Mouse (Mus musculus) CH12.LX (cell line): Measurements from ENCODE around the gene Hist1h4h. TPM values are rescaled to one million over a fixed set of nuclear protein-coding genes. Genes with fewer than 3 reads are reported as not detected.
"Not testable (repeated sequence)": the region's sequence is repeated elsewhere in the genome, so short reads cannot be mapped to it uniquely, and the experiment has no call there.

ENCODE experiments used
- DNase-seq: peaks from one replicate; pipeline ENCODE4 v3.0.0-alpha.2; 2013; ENCODE audit errors: extremely low read depth
- H3K27ac ChIP-seq: 2 replicates; pipeline ENCODE4 v1.5.1; 2012; ENCODE audit warnings: low read depth, mild to moderate bottlenecking, control low read depth, moderate library complexity; ENCODE audit not compliant: insufficient read depth
- H3K27me3 ChIP-seq: replicated peaks from 2 replicates; pipeline ENCODE3; 2012; ENCODE audit warnings: inconsistent platforms
- H3K36me3 ChIP-seq, 2 experiments: replicated peaks in 1 of 2; 2 replicates each; pipeline versions ENCODE3 to v1.6.1; 2012; ENCODE audit warnings: inconsistent platforms in 1 of 2, low read length in 1 of 2, mild to moderate bottlenecking in 1 of 2, mixed read lengths in 1 of 2, moderate library complexity in 1 of 2; ENCODE audit not compliant: control insufficient read depth in 1 of 2, insufficient read depth in 1 of 2
- H3K4me1 ChIP-seq, 2 experiments: 2 replicates each; pipeline ENCODE4 v1.6.1; 2012; ENCODE audit warnings: inconsistent platforms in 1 of 2, moderate library complexity in 1 of 2; ENCODE audit not compliant: insufficient read depth in 2 of 2, control insufficient read depth in 1 of 2
- H3K4me2 ChIP-seq: 2 replicates; pipeline ENCODE4 v1.6.1; 2012; ENCODE audit warnings: low read depth, mild to moderate bottlenecking, control low read depth; ENCODE audit not compliant: poor library complexity, insufficient read depth, severe bottlenecking
- H3K4me3 ChIP-seq, 3 experiments: fragments of 150-350 bp in 1 of 3; sonication (generic) in 1 of 3; replicated peaks in 1 of 3; 2 replicates each; pipeline versions ENCODE3 to v1.5.1; 2011 to 2012; ENCODE audit warnings: low read depth in 2 of 3, low read length in 2 of 3, mild to moderate bottlenecking in 2 of 3, moderate library complexity in 2 of 3, control low read depth in 1 of 3, improper control_type of control experiment in 1 of 3, inconsistent platforms in 1 of 3, mixed read lengths in 1 of 3; ENCODE audit not compliant: poor library complexity in 1 of 3
- H3K79me2 ChIP-seq: replicated peaks from 2 replicates; pipeline ENCODE4 v1.6.1; 2012; ENCODE audit warnings: mild to moderate bottlenecking, moderate library complexity; ENCODE audit not compliant: control insufficient read depth, poor library complexity, insufficient read depth, severe bottlenecking; ENCODE audit errors: extremely low read depth
- H3K9ac ChIP-seq: 2 replicates; pipeline ENCODE4 v1.6.1; 2012; ENCODE audit warnings: low read depth, mild to moderate bottlenecking, control low read depth, moderate library complexity; ENCODE audit not compliant: insufficient read depth
- H3K9me3 ChIP-seq: replicated peaks from 2 replicates; pipeline ENCODE3; 2012; ENCODE audit warnings: low read length, inconsistent platforms, mixed read lengths
- BHLHE40 ChIP-seq: IDR thresholded peaks from 2 replicates; pipeline ENCODE4 v1.6.1; 2011; ENCODE audit warnings: mild to moderate bottlenecking, low read depth, low read length, improper control_type of control experiment
- CHD1 ChIP-seq: IDR thresholded peaks from 2 replicates; pipeline ENCODE4 v1.6.1; 2012; ENCODE audit warnings: low read depth, low read length, improper control_type of control experiment, inconsistent platforms
- CTCF ChIP-seq, 2 experiments: IDR thresholded peaks in 1 of 2; conservative IDR thresholded peaks in 1 of 2; 2 replicates each; pipeline ENCODE4 v1.5.1; 2011 to 2012; ENCODE audit warnings: low read depth in 2 of 2, low read length in 2 of 2, improper control_type of control experiment in 1 of 2, inconsistent platforms in 1 of 2, mild to moderate bottlenecking in 1 of 2, moderate library complexity in 1 of 2
- E2F4 ChIP-seq: IDR thresholded peaks from 2 replicates; pipeline ENCODE4 v1.6.1; 2011; ENCODE audit warnings: low read depth, low read length, improper control_type of control experiment; ENCODE audit not compliant: insufficient replicate concordance
- ELF1 ChIP-seq: IDR thresholded peaks from 2 replicates; pipeline ENCODE4 v1.6.1; 2014; ENCODE audit warnings: low read depth, mild to moderate bottlenecking, inconsistent platforms, low read length, improper control_type of control experiment
- HCFC1 ChIP-seq: IDR thresholded peaks from 2 replicates; pipeline ENCODE4 v1.6.1; 2012; ENCODE audit warnings: low read depth, mild to moderate bottlenecking, inconsistent platforms, low read length, improper control_type of control experiment
- IRF4 ChIP-seq: IDR thresholded peaks from 2 replicates; pipeline ENCODE4 v1.6.1; 2014; ENCODE audit warnings: low read depth, mild to moderate bottlenecking, inconsistent platforms, low read length, improper control_type of control experiment
- JUN ChIP-seq: IDR thresholded peaks from 2 replicates; pipeline ENCODE4 v1.6.1; 2011; ENCODE audit warnings: low read depth, mild to moderate bottlenecking, low read length, improper control_type of control experiment, moderate library complexity; ENCODE audit not compliant: insufficient read depth
- KAT2A ChIP-seq: IDR thresholded peaks from 2 replicates; pipeline ENCODE4 v1.6.1; 2012; ENCODE audit warnings: low read length, improper control_type of control experiment, inconsistent platforms; ENCODE audit not compliant: insufficient replicate concordance
- MAFK ChIP-seq: IDR thresholded peaks from 2 replicates; pipeline ENCODE4 v1.6.1; 2011; ENCODE audit warnings: low read length, improper control_type of control experiment; ENCODE audit not compliant: insufficient replicate concordance
- MEF2A ChIP-seq: IDR thresholded peaks from 2 replicates; pipeline ENCODE4 v1.6.1; 2014; ENCODE audit warnings: low read depth, mild to moderate bottlenecking, inconsistent platforms, low read length, improper control_type of control experiment, borderline replicate concordance
- MXI1 ChIP-seq: IDR thresholded peaks from 2 replicates; pipeline ENCODE4 v1.6.1; 2011; ENCODE audit warnings: mild to moderate bottlenecking, low read depth, low read length, improper control_type of control experiment
- NELFE ChIP-seq: IDR thresholded peaks from 2 replicates; pipeline ENCODE4 v1.6.1; 2011; ENCODE audit warnings: low read depth, low read length, improper control_type of control experiment
- POLR2A ChIP-seq: IDR thresholded peaks from 2 replicates; pipeline ENCODE4 v1.6.1; 2011; ENCODE audit warnings: low read depth, mild to moderate bottlenecking, improper control_type of control experiment, low read length
- POLR2AphosphoS2 ChIP-seq: IDR thresholded peaks from 2 replicates; pipeline ENCODE4 v1.6.1; 2011; ENCODE audit warnings: low read depth, low read length, improper control_type of control experiment
- RCOR1 ChIP-seq: conservative IDR thresholded peaks from 2 replicates; pipeline ENCODE4 v1.6.1; 2012; ENCODE audit warnings: low read depth, mild to moderate bottlenecking, inconsistent platforms, low read length, improper control_type of control experiment
- SIN3A ChIP-seq: IDR thresholded peaks from 2 replicates; pipeline ENCODE4 v1.6.1; 2012; ENCODE audit warnings: low read length, improper control_type of control experiment, inconsistent platforms
- TBP ChIP-seq: conservative IDR thresholded peaks from 2 replicates; pipeline ENCODE4 v1.6.1; 2011; ENCODE audit warnings: low read depth, low read length, improper control_type of control experiment
- TCF12 ChIP-seq: IDR thresholded peaks from 2 replicates; pipeline ENCODE4 v1.6.1; 2014; ENCODE audit warnings: low read depth, mild to moderate bottlenecking, inconsistent platforms, low read length, improper control_type of control experiment
- UBTF ChIP-seq: IDR thresholded peaks from 2 replicates; pipeline ENCODE4 v1.6.1; 2012; ENCODE audit warnings: low read depth, mild to moderate bottlenecking, inconsistent platforms, low read length, improper control_type of control experiment, moderate library complexity
- ZMIZ1 ChIP-seq: IDR thresholded peaks from 2 replicates; pipeline ENCODE4 v1.6.1; 2012; ENCODE audit warnings: low read depth, mild to moderate bottlenecking, inconsistent platforms, low read length, improper control_type of control experiment
- ZNF384 ChIP-seq: IDR thresholded peaks from 2 replicates; pipeline ENCODE4 v1.6.1; 2012; ENCODE audit warnings: low read depth, low read length, improper control_type of control experiment, inconsistent platforms
- dilution Hi-C: fragments of 300-500 bp; cut with MboI; formaldehyde crosslinking; loops from 2 replicates; pipeline ENCODE4 v1.14.3; 2020; ENCODE audit warnings: low sequenced_read_pairs; ENCODE audit not compliant: extremely low pct_unique_long_range_greater_than_20kb, extremely low pct_ligation_motif_present
- in situ Hi-C: fragments of 300-500 bp; cut with MboI; formaldehyde crosslinking; loops from 3 replicates; pipeline ENCODE4 v1.14.3; 2019; ENCODE audit warnings: low sequenced_read_pairs, low pct_ligation_motif_present, low pct_unique_long_range_greater_than_20kb, mixed read lengths
- polyA plus RNA-seq: library from polyadenylated mRNA; unstranded; fragments of >175 nt; gene quantifications from 2 replicates; pipeline ENCODE4 v1.2.1, GENCODE M21; 2012; ENCODE audit warnings: low read depth; ENCODE audit not compliant: insufficient read length
- total RNA-seq, 2 experiments: library from RNA; depleted of rRNA; stranded (reverse); fragments of 300-350 nt in 1 of 2; fragments of >200 nt in 1 of 2; gene quantifications; 2 replicates each; pipeline ENCODE4 v1.2.3; 2012 to 2014

The Hist1h4h gene
- total and polyA plus RNA-seq, 3 experiments, result 5.5 to 4,957 (median 19.4) TPM

GRCm38 (mm10) chr13:23560699-23561098, 29.8 kb downstream of the Hist1h4h start:
- H3K4me2 ChIP-seq, dilution Hi-C loops, H3K36me3 ChIP-seq, DNase-seq, H3K27me3 ChIP-seq, H3K27ac ChIP-seq, H3K79me2 ChIP-seq, H3K4me3 ChIP-seq, H3K9ac ChIP-seq, H3K9me3 ChIP-seq: not testable (repeated sequence)
- H3K4me1 ChIP-seq, result peaks cover 3 to 30% of the 10 kb centered on the region in 2 experiments; a peak in 2 of 4 replicates
- TF ChIP-seq POLR2A, result peak; percentile 40; the same call in 1 of the 2 replicates
- TF ChIP-seq ZNF384, result peak; percentile 37; the same call in 1 of the 2 replicates
- in situ Hi-C loops, result loop anchor here (25.0 kb wide), 1 partner anchor 1823 kb away; the partner anchor contains the start of gene Hist1h4j

DNA sequence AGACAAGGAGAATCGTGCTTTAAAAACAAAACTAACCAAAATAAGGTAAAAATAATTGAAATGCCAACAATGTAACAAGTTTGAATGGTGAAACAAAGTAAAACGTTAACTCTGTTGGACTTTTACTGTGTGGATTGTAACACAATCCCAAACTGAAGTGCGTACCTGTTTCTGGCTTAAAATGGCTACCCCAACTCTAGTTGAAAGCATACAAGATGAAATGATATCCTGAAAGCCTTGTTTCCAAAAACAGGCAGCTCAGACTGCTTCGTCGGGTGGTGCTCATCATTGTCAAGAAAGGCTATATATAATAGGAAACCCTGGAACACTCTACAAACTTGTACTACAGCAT, 30.7 kb downstream of the Hist1h4h start:
- Histone ChIP-seq H3K27ac (peak overlapping the region; percentile 71), H3K4me3 (peak overlapping the region in 2 of 3 experiments; percentile 34 to 36), H3K9ac (peak overlapping the region; percentile 60; the same call in 1 of the 2 replicates), H3K4me1 (peaks cover 3 to 30% of the 10 kb centered on the region in 2 experiments; a peak in 2 of 4 replicates)
- H3K79me2 ChIP-seq, DNase-seq, H3K36me3 ChIP-seq, dilution Hi-C loops, H3K27me3 ChIP-seq, H3K4me2 ChIP-seq, H3K9me3 ChIP-seq: not testable (repeated sequence)
- in situ Hi-C loops, result loop anchor here (25.0 kb wide), 1 partner anchor 1824 kb away; the partner anchor contains the start of gene Hist1h4j

GRCm38 (mm10) chr13:23561883-23562659, 31.2 kb downstream of the Hist1h4h start, which contains the start of gene Hist1h3e:
Gene Hist1h3e, minus strand, starts transcription at chr13:23562369.
- H3K79me2 ChIP-seq, H3K9me3 ChIP-seq, H3K27me3 ChIP-seq, dilution Hi-C loops, H3K36me3 ChIP-seq: not testable (repeated sequence)
- peak; percentile 98 for DNase-seq
- H3K27ac ChIP-seq, result peak within 1 kb of the TSS; percentile 97
- peak within 1 kb of the TSS; percentile 100 for H3K9ac ChIP-seq
- peak within 1 kb of the TSS; percentile 99 for H3K4me2 ChIP-seq
- in situ Hi-C loops, result loop anchor here (25.0 kb wide), 1 partner anchor 1825 kb away; the partner anchor contains the start of gene Hist1h4j
- peaks cover 3 to 27% of the 10 kb centered on the region in 2 experiments; a peak in 2 of 4 replicates for H3K4me1 ChIP-seq
- H3K4me3 ChIP-seq, result peak within 1 kb of the TSS; percentile 35 to 58 (median 49)
- peak; percentile 84 for TF ChIP-seq TCF12
- peak; percentile 100 for TF ChIP-seq ZMIZ1
- peak; percentile 99 for TF ChIP-seq TBP
- TF ChIP-seq RCOR1, result 0 out of 2 replicates have a peak, but pooled peaks have one; percentile 58
- TF ChIP-seq IRF4, result peak; percentile 49
- peak; percentile 41; the same call in 1 of the 2 replicates for TF ChIP-seq BHLHE40
- TF ChIP-seq MAFK, result 0 out of 2 replicates have a peak, but pooled peaks have one; percentile 24
- peak; percentile 100 for TF ChIP-seq NELFE
- peak; percentile 98 for TF ChIP-seq POLR2AphosphoS2
- peak; percentile 61; the same call in 1 of the 2 replicates for TF ChIP-seq MXI1
- TF ChIP-seq E2F4, result peak; percentile 86; the same call in 1 of the 2 replicates
- TF ChIP-seq ELF1, result peak; percentile 99
- TF ChIP-seq POLR2A, result peak; percentile 98
- TF ChIP-seq KAT2A, result 0 out of 2 replicates have a peak, but pooled peaks have one; percentile 63
- peak; percentile 54 for TF ChIP-seq JUN
- TF ChIP-seq MEF2A, result peak; percentile 62; the same call in 1 of the 2 replicates
- 0 out of 2 replicates have a peak, but pooled peaks have one; percentile 33 for TF ChIP-seq CHD1
- TF ChIP-seq HCFC1, result peak; percentile 80
- peak; percentile 95 for TF ChIP-seq UBTF
- TF ChIP-seq SIN3A, result peak; percentile 80
- 0 out of 4 replicates have a peak, but pooled peaks of 1 of the 2 experiments have one; percentile 0 for TF ChIP-seq CTCF (conservative IDR thresholded peaks at IDR 0.05 in 1 of 2, IDR thresholded peaks at IDR 0.05 in 1 of 2; ENCODE audit: low read depth in 2 of 2, low read length in 2 of 2)
